Mouse (Mus musculus): ENCODE measurements around the gene Msl1. TPM values are rescaled to one million over a fixed set of nuclear protein-coding genes. Genes with fewer than 3 reads are reported as not detected.
A peak's percentile ranks its signal among the peaks of the same experiment; 100 is the strongest.

Msl1 gene
- total and polyA plus RNA-seq, 2 experiments from 2014 or later, result 25.0 to 77.7 TPM

DNA sequence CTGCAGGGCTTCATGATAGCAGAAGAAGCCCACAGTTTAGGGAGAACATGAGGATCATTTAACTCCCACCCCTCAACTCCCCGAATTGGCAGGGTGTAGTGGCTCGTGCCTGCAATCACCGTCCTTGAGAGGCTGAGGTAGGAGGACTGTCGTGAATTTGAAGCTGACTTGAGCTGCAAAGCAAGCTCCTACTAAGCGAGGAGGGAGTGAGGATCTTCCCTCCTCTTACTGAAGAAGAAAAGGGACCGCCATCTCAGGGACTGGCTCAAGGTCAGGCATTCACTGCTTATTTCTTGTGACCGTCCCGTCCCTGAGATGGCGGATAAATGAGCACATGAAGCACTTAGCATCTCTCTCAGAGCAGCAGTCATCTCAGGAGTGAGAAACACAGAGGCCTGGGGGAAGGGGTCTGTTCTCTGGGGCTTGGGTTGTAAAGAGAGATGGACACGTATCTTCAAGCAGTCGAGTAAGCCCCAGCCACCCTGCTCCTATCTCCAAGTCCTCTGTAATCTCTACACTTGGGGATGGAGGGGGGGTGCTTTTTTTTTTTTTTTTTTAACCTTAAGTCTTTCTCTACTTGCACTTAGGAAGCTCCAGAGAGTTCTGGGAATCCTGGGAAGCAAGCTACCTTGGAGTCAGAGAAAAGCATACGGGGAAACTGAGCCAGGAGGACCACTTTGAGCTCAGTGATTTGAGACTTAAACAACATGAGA lies 19.1 kb upstream of the Msl1 start:
- no peaks in the 10 kb centered on the region for H3K27me3 ChIP-seq (ENCODE audit: insufficient read depth, low read length)
- no peak for ATAC-seq
- 55% methylated on average over 12 of the region's 12 CpGs for WGBS
- no peak overlapping the region; the same call in none of the 2 replicates for H3K9ac ChIP-seq (replicated peaks; ENCODE audit: low read length)
- TF ChIP-seq CTCF (IDR thresholded peaks at IDR 0.05; ENCODE audit: low read depth), result no peak
- H3K9me3 ChIP-seq (ENCODE audit: low read length), result no peaks in the 10 kb centered on the region
- H3K4me3 ChIP-seq (ENCODE audit: low read length), result no peak overlapping the region
- peak overlapping the region; percentile 76 for H3K4me2 ChIP-seq (ENCODE audit: low read depth, low read length)
- H3K27ac ChIP-seq, result peak overlapping the region; percentile 84
- 0 out of 2 replicates have a peak, but pooled peaks cover 2% of the 10 kb centered on the region for H3K36me3 ChIP-seq (ENCODE audit: insufficient read depth, low read length)
- no peak for DNase-seq (ENCODE audit: low spot score)
- H3K4me1 ChIP-seq (ENCODE audit: insufficient read depth, low read length), result peaks cover 30% of the 10 kb centered on the region

GRCm38 (mm10) chr11:98776843-98777590 lies 18.3 kb upstream of the Msl1 start:
- no peaks in the 10 kb centered on the region for H3K36me3 ChIP-seq (ENCODE audit: insufficient read depth, low read length)
- ATAC-seq (no peak), DNase-seq (ENCODE audit: low spot score) (no peak)
- H3K4me2 ChIP-seq (ENCODE audit: low read depth, low read length), result no peak overlapping the region
- no peak overlapping the region for H3K4me3 ChIP-seq (ENCODE audit: low read length)
- TF ChIP-seq CTCF (IDR thresholded peaks at IDR 0.05; ENCODE audit: low read depth), result no peak
- no peak overlapping the region; the same call in 1 of the 2 replicates for H3K9ac ChIP-seq (replicated peaks; ENCODE audit: low read length)
- H3K4me1 ChIP-seq (ENCODE audit: insufficient read depth, low read length), result peaks cover 35% of the 10 kb centered on the region
- H3K27ac ChIP-seq, result peak overlapping the region; percentile 84
- no peaks in the 10 kb centered on the region for H3K9me3 ChIP-seq (ENCODE audit: low read length)
- no peaks in the 10 kb centered on the region for H3K27me3 ChIP-seq (ENCODE audit: insufficient read depth, low read length)
- 16% methylated on average over 9 of the region's 9 CpGs for WGBS

GRCm38 (mm10) chr11:98777888-98778287 lies 17.4 kb upstream of the Msl1 start:
- H3K27ac ChIP-seq, result no peak overlapping the region
- no peak overlapping the region for H3K4me3 ChIP-seq (ENCODE audit: low read length)
- DNase-seq (ENCODE audit: low spot score), result no peak
- H3K4me2 ChIP-seq (ENCODE audit: low read depth, low read length), result no peak overlapping the region
- H3K27me3 ChIP-seq (ENCODE audit: insufficient read depth, low read length), result no peaks in the 10 kb centered on the region
- no peak for TF ChIP-seq CTCF (IDR thresholded peaks at IDR 0.05; ENCODE audit: low read depth)
- no peaks in the 10 kb centered on the region for H3K9me3 ChIP-seq (ENCODE audit: low read length)
- peaks cover 35% of the 10 kb centered on the region for H3K4me1 ChIP-seq (ENCODE audit: insufficient read depth, low read length)
- no peak overlapping the region for H3K9ac ChIP-seq (replicated peaks; ENCODE audit: low read length)
- no peaks in the 10 kb centered on the region for H3K36me3 ChIP-seq (ENCODE audit: insufficient read depth, low read length)
- ATAC-seq, result no peak

DNA sequence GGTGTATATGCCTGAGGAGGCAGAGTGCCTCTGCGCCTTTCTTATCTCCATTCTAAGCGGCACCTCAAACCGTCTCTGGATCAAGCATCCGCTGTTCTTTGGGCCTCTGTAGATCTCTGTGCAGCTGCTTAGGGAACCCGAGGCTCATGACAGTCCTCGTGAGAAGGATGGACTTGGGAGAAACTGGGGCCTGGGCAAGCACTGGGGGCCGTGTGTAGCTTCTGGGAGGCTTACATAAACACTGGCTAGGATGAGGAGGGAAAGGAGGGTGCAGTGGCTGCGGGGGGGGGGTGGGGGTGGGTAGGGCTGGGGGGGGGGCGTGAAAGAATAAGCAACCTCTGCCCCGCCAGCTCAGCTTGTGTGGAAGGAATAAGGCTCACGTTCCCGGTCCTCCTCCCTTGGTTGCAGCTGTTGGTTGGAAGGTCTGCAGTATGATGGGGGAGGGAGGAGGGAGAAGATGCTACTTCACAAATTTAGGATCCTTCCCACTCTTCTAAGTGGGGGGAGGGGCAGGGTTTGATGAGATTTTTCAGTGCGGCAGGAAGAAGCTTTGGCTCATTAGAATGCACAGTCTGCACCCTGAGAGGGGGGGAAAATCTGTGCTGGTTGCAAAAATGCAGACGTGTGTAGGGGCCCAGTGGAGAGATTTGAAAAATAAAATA lies 13.3 kb upstream of the Msl1 start:
- no peak for TF ChIP-seq CTCF (IDR thresholded peaks at IDR 0.05; ENCODE audit: low read depth)
- no peaks in the 10 kb centered on the region for H3K27me3 ChIP-seq (ENCODE audit: insufficient read depth, low read length)
- no peaks in the 10 kb centered on the region for H3K9me3 ChIP-seq (ENCODE audit: low read length)
- DNase-seq (ENCODE audit: low spot score), result peak; percentile 61
- H3K27ac ChIP-seq, result peak overlapping the region; percentile 85
- no peak overlapping the region for H3K4me2 ChIP-seq (ENCODE audit: low read depth, low read length)
- H3K4me1 ChIP-seq (ENCODE audit: insufficient read depth, low read length), result peaks cover 29% of the 10 kb centered on the region
- WGBS, result 20% methylated on average over 12 of the region's 14 CpGs
- H3K36me3 ChIP-seq (ENCODE audit: insufficient read depth, low read length), result no peaks in the 10 kb centered on the region
- H3K4me3 ChIP-seq (ENCODE audit: low read length), result no peak overlapping the region
- ATAC-seq, result no peak
- no peak overlapping the region for H3K9ac ChIP-seq (replicated peaks; ENCODE audit: low read length)

- Histone ChIP-seq H3K4me2 (ENCODE audit: low read depth, low read length) (peak overlapping the region; percentile 39), H3K36me3 (ENCODE audit: insufficient read depth, low read length) (no peaks in the 10 kb centered on the region), H3K9me3 (ENCODE audit: low read length) (no peaks in the 10 kb centered on the region), H3K4me1 (ENCODE audit: insufficient read depth, low read length) (peaks cover 29% of the 10 kb centered on the region), H3K27me3 (ENCODE audit: insufficient read depth, low read length) (no peaks in the 10 kb centered on the region), H3K27ac (peak overlapping the region; percentile 85), H3K4me3 (ENCODE audit: low read length) (no peak overlapping the region), H3K9ac (replicated peaks; ENCODE audit: low read length) (peak overlapping the region; percentile 39; the same call in 1 of the 2 replicates)
- ATAC-seq, result 0 out of 2 replicates have a peak, but pooled peaks have one; percentile 1
- DNase-seq (ENCODE audit: low spot score), result no peak
- no peak for TF ChIP-seq CTCF (IDR thresholded peaks at IDR 0.05; ENCODE audit: low read depth)
- WGBS, result 6% methylated on average over 17 of the region's 17 CpGs
Observed at GRCm38 (mm10) chr11:98782651-98783235, 12.6 kb upstream of the Msl1 start.

DNA sequence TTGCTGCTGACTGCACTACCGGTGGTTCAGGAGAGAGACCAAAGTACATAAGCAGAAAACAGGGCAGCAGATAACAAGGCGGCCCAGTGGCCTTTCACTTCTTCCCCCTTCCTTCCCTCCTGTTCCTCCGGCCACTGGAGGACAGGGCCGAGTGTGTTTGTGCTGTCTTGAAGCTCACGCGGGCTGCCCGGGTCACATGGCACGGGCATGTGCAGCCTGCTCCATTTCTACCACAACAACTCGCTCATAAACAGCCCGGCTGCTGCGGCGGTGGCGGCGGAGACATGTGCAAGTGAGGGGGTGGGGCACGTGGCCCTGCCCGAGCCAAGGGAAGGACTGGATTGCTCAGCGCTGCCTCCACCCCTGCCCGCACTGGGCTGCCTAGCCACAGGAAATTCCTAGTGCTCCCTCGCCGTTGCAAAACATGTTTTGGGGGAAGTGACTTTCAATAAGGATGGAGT lies 12.1 kb upstream of the Msl1 start:
- Histone ChIP-seq H3K9me3 (ENCODE audit: low read length) (no peaks in the 10 kb centered on the region), H3K36me3 (ENCODE audit: insufficient read depth, low read length) (no peaks in the 10 kb centered on the region), H3K4me1 (ENCODE audit: insufficient read depth, low read length) (peaks cover 29% of the 10 kb centered on the region), H3K9ac (replicated peaks; ENCODE audit: low read length) (peak overlapping the region; percentile 39; the same call in 1 of the 2 replicates), H3K27ac (peak overlapping the region; percentile 85), H3K4me2 (ENCODE audit: low read depth, low read length) (peak overlapping the region; percentile 39), H3K27me3 (ENCODE audit: insufficient read depth, low read length) (no peaks in the 10 kb centered on the region), H3K4me3 (ENCODE audit: low read length) (no peak overlapping the region)
- ATAC-seq (peak; percentile 65), DNase-seq (ENCODE audit: low spot score) (peak; percentile 86)
- peak; percentile 2; the same call in 1 of the 2 replicates for TF ChIP-seq CTCF (IDR thresholded peaks at IDR 0.05; ENCODE audit: low read depth)
- 2% methylated on average over 20 of the region's 20 CpGs for WGBS

Data from hindbrain, postnatal 0 days (tissue).